Mouse (Mus musculus) spleen, postnatal 36 days (tissue): ENCODE measurements around the gene Ptbp3.

ENCODE experiments used
- DNase-seq, 2 experiments: peaks; one replicate each; pipeline ENCODE4 v3.0.0; 2022; ENCODE audit warnings: low spot score in 2 of 2, mixed read lengths in 1 of 2

Ptbp3 gene

GRCm38 (mm10) chr4:59555177-59555576 is 6.0 kb upstream of the Ptbp3 start:
- no peak for DNase-seq

GRCm38 (mm10) chr4:59553576-59553975 is 4.4 kb upstream of the Ptbp3 start:
- no peak for DNase-seq

- DNase-seq, result no peak
Measured at GRCm38 (mm10) chr4:59552835-59553234, 3.7 kb upstream of the Ptbp3 start.

GRCm38 (mm10) chr4:59551901-59552300 is 2.7 kb upstream of the Ptbp3 start:
- DNase-seq, result no peak

- DNase-seq, result peak in 1 of 2 experiments; percentile 30
Measured at GRCm38 (mm10) chr4:59549977-59550560, 905 bp upstream of the Ptbp3 start.

GRCm38 (mm10) chr4:59548560-59549174 is 497 bp downstream of the Ptbp3 start:
- peak; percentile 87 to 88 for DNase-seq

GRCm38 (mm10) chr4:59548011-59548559 is 1.1 kb downstream of the Ptbp3 start:
- no peak for DNase-seq

- peak; percentile 27 to 57 for DNase-seq
Measured at GRCm38 (mm10) chr4:59547136-59547889, 1.9 kb downstream of the Ptbp3 start.

GRCm38 (mm10) chr4:59546285-59547071 is 2.7 kb downstream of the Ptbp3 start:
- DNase-seq, result no peak

- no peak for DNase-seq
Measured at GRCm38 (mm10) chr4:59544654-59545053, 4.5 kb downstream of the Ptbp3 start.

- no peak for DNase-seq
Measured at GRCm38 (mm10) chr4:59543006-59543405, 6.2 kb downstream of the Ptbp3 start.

GRCm38 (mm10) chr4:59536281-59536680 is 12.9 kb downstream of the Ptbp3 start:
- no peak for DNase-seq

- no peak for DNase-seq
Measured at GRCm38 (mm10) chr4:59535624-59536023, 13.5 kb downstream of the Ptbp3 start.

GRCm38 (mm10) chr4:59533268-59533667 is 15.9 kb downstream of the Ptbp3 start:
- DNase-seq, result peak in 1 of 2 experiments; percentile 54

- DNase-seq, result peak; percentile 52 to 64
Measured at GRCm38 (mm10) chr4:59531172-59531571, 18.0 kb downstream of the Ptbp3 start.

- no peak for DNase-seq
Measured at GRCm38 (mm10) chr4:59527470-59527869, 21.7 kb downstream of the Ptbp3 start.

GRCm38 (mm10) chr4:59526728-59527127 is 22.4 kb downstream of the Ptbp3 start:
- DNase-seq, result no peak

- no peak for DNase-seq
Measured at GRCm38 (mm10) chr4:59524875-59525274, 24.3 kb downstream of the Ptbp3 start.

GRCm38 (mm10) chr4:59510321-59510720 is 38.8 kb downstream of the Ptbp3 start:
- DNase-seq, result no peak

- no peak for DNase-seq
Measured at GRCm38 (mm10) chr4:59509558-59509957, 39.6 kb downstream of the Ptbp3 start.

GRCm38 (mm10) chr4:59507766-59508165 is 41.4 kb downstream of the Ptbp3 start:
- DNase-seq, result no peak

GRCm38 (mm10) chr4:59506704-59507103 is 42.5 kb downstream of the Ptbp3 start:
- DNase-seq, result no peak
